Mouse (Mus musculus) T-cell, adult 66 days (primary cell): ENCODE measurements around the gene Sbsn. TPM values are rescaled to one million over a fixed set of nuclear protein-coding genes. Genes with fewer than 3 reads are reported as not detected.

Source experiments
- total RNA-seq, 2 experiments: library from RNA; stranded (reverse); gene quantifications; 3 replicates in 1 of 2; 4 replicates in 1 of 2; pipeline ENCODE4 v1.2.4; 2023

Gene Sbsn
- total RNA-seq: 1 to 10 TPM; 6.1 to 7.8 TPM

DNA sequence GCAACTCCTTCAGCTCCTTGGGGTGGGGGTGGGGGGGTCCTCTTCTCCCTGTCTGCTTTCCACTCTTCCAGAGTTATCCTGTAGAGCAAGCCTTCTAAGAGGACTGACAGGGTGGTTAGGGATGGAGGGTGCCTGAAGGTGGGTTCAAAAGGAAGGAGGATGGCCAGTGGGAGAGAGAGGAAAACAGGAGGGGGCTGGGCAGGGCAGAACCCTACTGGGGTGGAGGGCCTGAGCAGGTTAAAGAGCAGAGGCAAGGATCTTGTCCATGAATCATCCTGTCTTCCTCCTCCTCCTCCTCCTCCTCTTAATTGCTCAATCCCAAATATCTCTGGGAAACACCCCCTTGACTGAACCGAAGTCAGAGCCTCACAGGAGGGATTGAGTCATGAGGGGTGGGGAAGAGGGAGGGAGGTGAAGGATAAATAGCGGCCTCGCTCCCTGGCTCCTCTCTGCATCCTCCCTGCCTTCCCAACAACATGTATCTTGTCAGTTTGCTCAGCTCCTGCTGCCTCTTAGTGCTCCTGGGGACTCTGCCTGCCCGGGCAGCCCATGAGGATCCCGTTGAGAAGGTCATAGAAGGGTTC lies at the start of gene Sbsn:
Sbsn (plus strand) TSS at position 386 of the 584 bp plus-strand sequence.

DNA sequence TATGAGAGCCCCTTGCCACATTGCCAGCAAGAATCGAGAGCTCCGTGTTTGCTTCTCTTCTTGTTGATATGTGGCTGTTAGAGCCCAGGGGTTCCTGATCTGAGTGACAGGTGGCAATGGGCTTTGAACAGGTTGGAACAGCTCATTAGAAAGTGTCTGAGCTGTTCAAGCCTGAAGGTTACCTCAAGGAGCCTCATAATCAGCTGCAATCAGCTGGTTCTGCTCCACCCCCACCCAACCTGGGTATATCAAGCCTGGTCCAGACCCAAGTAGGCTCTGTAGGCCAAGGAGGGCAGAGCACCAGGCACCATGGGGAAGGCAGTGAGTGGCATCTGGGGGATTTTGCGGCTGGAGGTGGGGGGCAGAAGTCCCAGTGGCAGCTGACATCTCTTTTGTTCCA lies 39.3 kb upstream of the Sbsn start, which contains the start of gene Atp4a:
Atp4a (plus strand) TSS at position 268 of the 400 bp plus-strand sequence.

DNA sequence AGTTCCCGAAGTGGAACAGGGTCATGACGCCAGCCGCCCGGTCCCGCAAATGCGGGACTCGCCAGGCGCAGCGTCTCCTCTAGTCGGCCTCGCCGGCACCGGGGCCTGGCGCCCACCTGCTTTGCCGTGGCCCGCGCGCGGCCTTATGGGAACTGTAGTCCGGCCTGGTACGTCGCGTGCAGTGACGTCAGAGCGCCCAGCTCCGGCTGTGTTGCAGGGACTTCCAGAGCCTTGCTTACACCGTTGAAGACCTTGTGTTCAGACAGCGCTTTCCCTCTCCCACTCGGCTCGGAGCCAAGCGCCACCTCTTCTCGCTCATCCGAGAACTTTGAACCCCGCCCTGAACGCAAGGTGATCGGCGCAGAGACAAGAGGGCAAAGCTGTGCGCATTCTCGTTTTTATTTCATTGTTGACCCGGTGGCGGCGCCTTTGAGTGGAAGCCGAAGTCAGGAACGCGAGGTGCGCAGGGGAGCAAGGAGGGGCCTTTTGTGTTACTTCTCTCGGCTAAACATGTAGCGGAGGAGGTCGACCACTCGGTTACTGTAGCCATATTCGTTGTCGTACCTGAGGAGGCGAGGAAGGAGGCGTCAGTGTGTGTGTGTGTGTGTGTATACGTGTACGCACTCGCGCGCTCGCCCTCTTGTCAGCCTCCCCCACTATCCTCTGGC lies 21.7 kb upstream of the Sbsn start, which contains the start of gene Tmem147:
Tmem147 (minus strand) TSS at position 145 of the 668 bp plus-strand sequence.

DNA sequence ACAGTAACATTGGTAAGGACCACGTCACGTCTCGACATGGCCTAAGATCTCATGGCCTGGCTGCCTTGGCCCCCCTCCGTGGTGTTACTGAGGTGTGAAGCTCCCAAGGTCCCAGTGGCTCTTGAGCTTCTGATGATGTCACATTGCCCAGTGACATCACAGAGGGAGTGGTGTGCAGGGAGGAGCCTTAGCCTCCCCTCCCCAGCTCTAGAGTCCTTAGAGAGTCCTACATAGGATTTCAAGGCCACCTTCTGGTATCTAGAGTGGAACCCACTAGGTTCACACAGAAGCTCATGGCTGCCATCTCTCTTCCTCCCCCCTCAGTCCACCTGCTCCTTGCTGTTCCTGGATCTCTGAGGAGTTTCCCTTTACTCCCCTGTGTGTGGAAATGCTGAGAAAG lies 7.7 kb upstream of the Sbsn start, which contains the start of gene Gapdhs:
Gapdhs (minus strand) TSS at position 65 of the 400 bp plus-strand sequence.

DNA sequence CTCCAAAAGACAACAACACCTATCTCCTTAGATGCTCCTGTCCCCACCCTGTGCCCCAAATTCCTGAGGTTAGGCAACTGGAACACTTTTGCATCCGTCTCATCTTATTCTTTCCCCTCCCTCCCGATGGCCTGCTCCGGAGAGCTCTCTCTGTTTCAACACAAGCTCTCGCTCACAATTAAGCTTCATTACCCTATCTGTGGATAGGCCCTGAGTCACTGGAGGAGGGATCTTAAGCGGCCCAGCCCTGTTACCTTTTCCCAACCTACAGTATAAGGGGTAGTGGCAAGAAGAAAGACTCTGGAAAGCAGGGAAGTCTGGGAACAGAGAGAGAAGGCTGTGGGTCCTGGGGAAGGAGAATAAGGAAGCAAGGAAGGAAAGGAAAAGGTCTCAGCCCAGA lies 12.2 kb downstream of the Sbsn start, which contains the start of gene Dmkn:
Dmkn (plus strand) TSS at position 301 of the 400 bp plus-strand sequence.

DNA sequence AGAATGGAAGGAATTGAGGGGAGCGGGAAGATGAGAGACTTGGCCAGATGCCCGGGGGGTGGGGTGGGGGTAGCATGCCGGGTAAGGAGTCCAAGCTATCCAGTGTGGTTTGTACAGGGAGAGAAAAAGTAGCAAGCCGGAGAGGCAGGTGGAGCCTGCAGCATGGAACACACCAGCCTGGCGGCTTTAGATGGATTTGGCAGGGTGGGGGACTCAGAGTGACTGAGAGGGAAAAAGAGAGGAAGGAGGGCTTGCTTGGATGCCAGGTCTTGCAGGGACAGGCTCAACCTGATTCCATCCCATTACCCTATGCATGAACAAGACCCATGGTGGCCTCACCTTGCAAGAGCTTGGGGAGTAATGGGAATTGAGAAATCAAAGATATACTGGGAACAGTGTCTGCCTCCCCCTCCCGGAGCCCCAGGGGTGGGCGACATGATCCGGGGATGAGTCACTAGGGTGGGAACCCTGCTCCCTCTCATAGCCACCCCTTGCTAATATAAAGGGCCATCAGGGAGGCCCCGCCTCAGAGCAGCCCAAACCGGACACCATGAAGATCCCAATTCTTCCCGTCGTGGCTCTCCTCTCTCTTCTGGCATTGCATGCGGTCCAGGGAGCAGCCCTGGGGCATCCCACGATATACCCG lies 36.2 kb downstream of the Sbsn start, which contains the start of gene Krtdap:
Krtdap (plus strand) TSS at position 520 of the 646 bp plus-strand sequence.

Other genes starting within 250 kb of the Sbsn start
- gene Arhgap33, start 216.4 kb upstream of the Sbsn start, total RNA-seq: 1 to 10 TPM; 3.3 to 6.3 TPM
- 1 to 10 TPM; 2.0 to 2.3 TPM for gene Hspb6, start 199.3 kb upstream of the Sbsn start, total RNA-seq
- gene Proser3, start 199.2 kb upstream of the Sbsn start, total RNA-seq: 10 to 100 TPM; 15.1 to 19.7 TPM
- gene Lin37, start 191.6 kb upstream of the Sbsn start, total RNA-seq: 10 to 100 TPM; 38.3 to 46.3 TPM
- 10 to 100 TPM; 74.3 to 75.7 TPM for gene U2af1l4, start 188.2 kb upstream of the Sbsn start, total RNA-seq
- 10 to 100 TPM; 24.2 to 32.0 TPM for gene Gm49396, start 188.1 kb upstream of the Sbsn start, total RNA-seq
- gene Psenen, start 187.8 kb upstream of the Sbsn start, total RNA-seq: 100 to 1,000 TPM; 127 to 151 TPM
- 10 to 100 TPM; 44.6 to 51.3 TPM for gene Igflr1, start 186.0 kb upstream of the Sbsn start, total RNA-seq
- gene Kmt2b, start 162.7 kb upstream of the Sbsn start, total RNA-seq: 100 to 1,000 TPM; 136 to 141 TPM
- gene Zbtb32, start 152.6 kb upstream of the Sbsn start, total RNA-seq: 1 to 10 TPM; 3.0 to 3.5 TPM
- gene Upk1a, start 138.6 kb upstream of the Sbsn start, total RNA-seq: 1 to 10 TPM in 1 of 2 experiments, under 1 TPM in 1; 0.79 to 1.1 TPM
- gene Cox6b1, start 125.3 kb upstream of the Sbsn start, total RNA-seq: 100 to 1,000 TPM; 198 to 235 TPM
- gene Etv2, start 115.6 kb upstream of the Sbsn start, total RNA-seq: not detected
- gene Rbm42, start 101.2 kb upstream of the Sbsn start, total RNA-seq: 100 to 1,000 TPM; 103 to 113 TPM
- 10 to 100 TPM; 30.2 to 32.6 TPM for gene Haus5, start 86.5 kb upstream of the Sbsn start, total RNA-seq
- gene Pmis2, start 79.9 kb upstream of the Sbsn start, total RNA-seq: not detected
- gene 2200002J24Rik, start 52.5 kb upstream of the Sbsn start, total RNA-seq: not detected
- gene Atp4a, start 39.3 kb upstream of the Sbsn start, total RNA-seq: not detected
- 10 to 100 TPM; 45.0 to 50.3 TPM for gene Tmem147, start 21.9 kb upstream of the Sbsn start, total RNA-seq
- gene Gapdhs, start 7.8 kb upstream of the Sbsn start, total RNA-seq: not detected
- gene Dmkn, start 12.3 kb downstream of the Sbsn start, total RNA-seq: not detected
- gene Krtdap, start 36.4 kb downstream of the Sbsn start, total RNA-seq: not detected
- 1 to 10 TPM in 1 of 2 experiments, under 1 TPM in 1; 0.62 to 2.0 TPM for gene Ffar2, start 72.3 kb downstream of the Sbsn start, total RNA-seq
- gene Ffar3, start 104.7 kb downstream of the Sbsn start, total RNA-seq: not detected
- under 1 TPM in 1 of 2 experiments, not detected in 1; 0.35 TPM for gene Ffar1, start 110.1 kb downstream of the Sbsn start, total RNA-seq
- gene Cd22, start 128.9 kb downstream of the Sbsn start, total RNA-seq: 1 to 10 TPM; 5.3 to 9.8 TPM
- gene Mag, start 163.4 kb downstream of the Sbsn start, total RNA-seq: not detected
- gene Hamp2, start 173.2 kb downstream of the Sbsn start, total RNA-seq: not detected
- gene Hamp, start 192.6 kb downstream of the Sbsn start, total RNA-seq: not detected
- 100 to 1,000 TPM; 150 to 156 TPM for gene Usf2, start 205.3 kb downstream of the Sbsn start, total RNA-seq
- 1 to 10 TPM; 3.6 to 3.7 TPM for gene Lsr, start 222.0 kb downstream of the Sbsn start, total RNA-seq
- gene Fam187b, start 222.3 kb downstream of the Sbsn start, total RNA-seq: under 1 TPM in 1 of 2 experiments, not detected in 1; 0.20 TPM